Mouse (Mus musculus): ENCODE data around the gene Slc2a10. TPM values are rescaled to one million over a fixed set of nuclear protein-coding genes. Genes with fewer than 3 reads are reported as not detected.

Gene Slc2a10
- polyA plus RNA-seq, 1 experiment from 2014 or later = 0.34 TPM

DNA sequence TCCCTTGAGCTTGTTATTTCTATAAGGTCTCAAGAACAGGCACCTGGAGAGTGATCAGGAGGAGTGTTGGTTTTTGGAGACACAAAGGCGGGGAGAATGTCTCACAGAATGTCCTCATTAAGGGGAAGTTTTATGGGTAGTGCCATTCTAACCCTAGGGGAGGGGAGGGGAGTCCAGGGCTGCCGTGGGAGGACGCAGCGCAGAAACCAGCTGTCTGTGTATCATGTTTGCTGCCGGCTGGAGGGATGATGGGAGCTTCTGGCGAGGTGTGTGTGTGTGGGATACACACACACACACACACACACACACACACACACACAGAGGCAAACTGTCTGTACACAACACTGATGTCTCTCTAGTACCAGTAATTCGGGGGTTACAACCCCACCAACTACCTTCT lies 8.8 kb downstream of the Slc2a10 start:
- 49% methylated on average over 7 of the region's 7 CpGs for WGBS (ENCODE audit: insufficient replicate concordance)
- TF ChIP-seq EP300 (IDR thresholded peaks at IDR 0.05; ENCODE audit: low read depth) (no peak), CTCF (IDR thresholded peaks at IDR 0.05; ENCODE audit: low read depth) (no peak)
- Histone ChIP-seq H3K9ac (replicated peaks) (no peak overlapping the region), H3K4me1 (ENCODE audit: insufficient read depth) (no peaks in the 10 kb centered on the region), H3K4me3 (ENCODE audit: low read depth, low read length) (no peak overlapping the region), H3K9me3 (ENCODE audit: low read length) (no peaks in the 10 kb centered on the region), H3K27me3 (ENCODE audit: insufficient read depth, low read length) (no peaks in the 10 kb centered on the region), H3K27ac (ENCODE audit: low read depth) (no peak overlapping the region), H3K4me2 (ENCODE audit: low read depth, low read length) (no peak overlapping the region), H3K36me3 (replicated peaks; ENCODE audit: insufficient read depth, low read length) (no peaks in the 10 kb centered on the region)
- DNase-seq (no peak), ATAC-seq (no peak)

DNA sequence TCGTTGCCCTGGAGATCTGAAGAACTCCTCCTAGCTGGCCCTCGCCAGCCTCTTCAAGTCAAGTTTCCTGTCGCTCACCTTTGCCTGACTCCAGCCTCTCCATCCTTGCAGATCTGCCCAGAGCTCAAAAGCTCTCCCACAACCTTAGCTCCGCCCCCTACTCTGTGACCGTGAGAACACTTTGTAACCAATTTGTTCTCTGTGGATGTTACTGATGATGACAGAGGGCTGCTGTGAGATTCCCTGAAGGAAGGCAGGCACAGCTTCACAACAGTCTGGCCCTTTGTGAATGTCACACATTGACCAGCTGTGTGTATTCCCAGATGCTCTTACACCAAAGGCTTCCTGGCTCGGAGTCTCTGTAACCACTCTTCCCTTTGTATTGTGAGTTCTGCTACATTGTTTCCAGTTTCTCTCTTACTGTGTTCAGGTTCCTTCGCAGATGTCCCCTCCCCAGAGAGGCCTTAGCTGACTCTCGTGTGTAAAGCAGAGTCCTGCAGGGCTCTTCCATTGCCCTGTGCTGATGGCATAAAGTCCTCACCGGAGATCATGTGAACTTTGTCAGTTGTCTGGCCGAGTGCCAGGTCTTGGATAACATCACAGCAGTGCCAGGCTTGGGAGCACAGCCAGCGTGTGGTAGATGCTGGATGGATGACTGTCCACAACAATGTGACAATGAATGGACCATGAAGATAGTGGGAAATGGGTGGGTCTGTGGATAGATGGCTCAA lies 9.4 kb downstream of the Slc2a10 start:
- H3K4me2 ChIP-seq (ENCODE audit: low read depth, low read length) = no peak overlapping the region
- H3K9me3 ChIP-seq (ENCODE audit: low read length) = no peaks in the 10 kb centered on the region
- TF ChIP-seq CTCF (IDR thresholded peaks at IDR 0.05; ENCODE audit: low read depth) (no peak), EP300 (IDR thresholded peaks at IDR 0.05; ENCODE audit: low read depth) (no peak)
- ATAC-seq = peak; percentile 67
- no peak overlapping the region for H3K27ac ChIP-seq (ENCODE audit: low read depth)
- H3K4me3 ChIP-seq (ENCODE audit: low read depth, low read length) = no peak overlapping the region
- no peaks in the 10 kb centered on the region for H3K27me3 ChIP-seq (ENCODE audit: insufficient read depth, low read length)
- no peak overlapping the region for H3K9ac ChIP-seq (replicated peaks)
- no peaks in the 10 kb centered on the region for H3K36me3 ChIP-seq (replicated peaks; ENCODE audit: insufficient read depth, low read length)
- peak; percentile 73 for DNase-seq
- no peaks in the 10 kb centered on the region for H3K4me1 ChIP-seq (ENCODE audit: insufficient read depth)
- 40% methylated on average over 11 of the region's 11 CpGs for WGBS (ENCODE audit: insufficient replicate concordance)

DNA sequence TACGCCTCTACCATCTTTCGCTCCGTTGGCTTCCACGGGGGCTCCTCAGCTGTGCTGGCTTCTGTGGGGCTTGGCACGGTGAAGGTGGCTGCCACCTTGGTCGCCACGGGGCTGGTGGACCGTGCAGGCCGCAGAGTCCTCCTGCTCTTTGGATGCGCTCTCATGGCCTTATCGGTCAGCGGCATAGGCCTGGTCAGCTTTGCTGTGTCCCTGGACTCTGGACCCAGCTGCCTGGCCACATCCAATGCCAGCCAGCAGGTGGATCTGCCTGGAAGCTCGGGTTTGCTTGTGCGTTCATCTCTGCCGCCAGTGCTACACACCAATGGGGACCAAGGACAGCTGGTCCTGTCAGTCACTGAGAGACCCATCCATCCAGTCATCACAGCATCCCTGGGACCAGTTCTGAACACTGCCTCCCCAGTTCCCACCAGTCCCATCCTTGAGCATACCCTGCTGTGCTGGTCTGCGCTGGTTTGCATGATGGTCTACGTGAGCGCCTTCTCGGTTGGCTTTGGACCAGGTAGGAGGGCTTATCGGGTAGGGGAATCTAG lies 11.7 kb downstream of the Slc2a10 start:
- DNase-seq (no peak), ATAC-seq (0 out of 2 replicates have a peak, but pooled peaks have one; percentile 13)
- Histone ChIP-seq H3K9me3 (ENCODE audit: low read length) (no peaks in the 10 kb centered on the region), H3K36me3 (replicated peaks; ENCODE audit: insufficient read depth, low read length) (no peaks in the 10 kb centered on the region), H3K4me2 (ENCODE audit: low read depth, low read length) (no peak overlapping the region), H3K27ac (ENCODE audit: low read depth) (no peak overlapping the region), H3K27me3 (ENCODE audit: insufficient read depth, low read length) (no peaks in the 10 kb centered on the region), H3K9ac (replicated peaks) (no peak overlapping the region), H3K4me1 (ENCODE audit: insufficient read depth) (no peaks in the 10 kb centered on the region), H3K4me3 (ENCODE audit: low read depth, low read length) (no peak overlapping the region)
- WGBS (ENCODE audit: insufficient replicate concordance) = 83% methylated on average over 20 of the region's 20 CpGs
- TF ChIP-seq CTCF (IDR thresholded peaks at IDR 0.05; ENCODE audit: low read depth) = no peak
- TF ChIP-seq EP300 (IDR thresholded peaks at IDR 0.05; ENCODE audit: low read depth) = no peak

DNA sequence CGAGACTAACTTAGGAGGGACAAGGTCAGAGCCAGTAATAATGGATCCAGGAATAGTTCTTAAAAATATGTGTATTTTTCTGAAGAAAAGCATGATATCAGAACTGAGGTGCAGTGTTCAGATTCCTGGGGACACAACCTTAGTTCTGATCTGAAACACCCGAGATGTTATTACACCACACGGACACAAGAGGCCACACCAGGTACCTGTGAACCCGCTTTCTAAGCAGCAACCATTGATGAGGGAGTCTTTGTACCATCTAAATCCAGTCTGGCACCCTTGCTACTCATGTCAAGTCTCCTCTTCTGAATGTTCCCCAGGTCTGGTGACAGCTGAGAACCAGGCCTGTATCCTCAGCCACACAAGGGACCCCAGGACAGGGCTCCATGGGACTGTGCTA lies 22.0 kb downstream of the Slc2a10 start:
- H3K27me3 ChIP-seq (ENCODE audit: insufficient read depth, low read length) = 0 out of 2 replicates have a peak, but pooled peaks cover 3% of the 10 kb centered on the region
- ATAC-seq = no peak
- no peaks in the 10 kb centered on the region for H3K9me3 ChIP-seq (ENCODE audit: low read length)
- H3K4me1 ChIP-seq (ENCODE audit: insufficient read depth) = no peaks in the 10 kb centered on the region
- no peak for DNase-seq
- WGBS (ENCODE audit: insufficient replicate concordance) = 40% methylated on average over 4 of the region's 4 CpGs
- H3K4me3 ChIP-seq (ENCODE audit: low read depth, low read length) = no peak overlapping the region
- H3K36me3 ChIP-seq (replicated peaks; ENCODE audit: insufficient read depth, low read length) = no peaks in the 10 kb centered on the region
- no peak overlapping the region for H3K9ac ChIP-seq (replicated peaks)
- TF ChIP-seq EP300 (IDR thresholded peaks at IDR 0.05; ENCODE audit: low read depth) (no peak), CTCF (IDR thresholded peaks at IDR 0.05; ENCODE audit: low read depth) (no peak)
- H3K27ac ChIP-seq (ENCODE audit: low read depth) = no peak overlapping the region
- H3K4me2 ChIP-seq (ENCODE audit: low read depth, low read length) = no peak overlapping the region

DNA sequence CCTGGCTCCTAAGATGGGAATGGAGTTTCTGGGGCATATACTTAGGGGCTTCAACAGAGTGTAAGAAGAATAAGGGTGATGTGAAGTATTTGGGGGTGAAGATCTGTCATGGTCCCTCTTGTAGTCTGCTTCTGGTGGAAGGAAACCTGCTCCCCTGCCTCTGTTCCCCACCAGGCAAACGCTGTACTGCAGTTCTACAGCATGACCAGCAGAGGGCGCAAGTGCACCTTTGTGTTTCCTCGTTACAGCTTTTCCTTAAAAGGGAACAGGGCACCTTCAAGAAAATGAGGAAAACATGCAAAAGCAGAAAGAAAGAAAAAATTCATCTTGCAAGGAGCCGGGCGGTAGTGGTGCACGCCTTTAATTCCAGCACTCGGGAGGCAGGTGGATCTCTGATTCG lies 25.5 kb downstream of the Slc2a10 start:
- no peak overlapping the region for H3K27ac ChIP-seq (ENCODE audit: low read depth)
- H3K4me3 ChIP-seq (ENCODE audit: low read depth, low read length) = no peak overlapping the region
- no peak for TF ChIP-seq EP300 (IDR thresholded peaks at IDR 0.05; ENCODE audit: low read depth)
- peak; percentile 95 for TF ChIP-seq CTCF (IDR thresholded peaks at IDR 0.05; ENCODE audit: low read depth)
- H3K9ac ChIP-seq (replicated peaks) = no peak overlapping the region
- DNase-seq (peak; percentile 65), ATAC-seq (no peak)
- no peaks in the 10 kb centered on the region for H3K4me1 ChIP-seq (ENCODE audit: insufficient read depth)
- no peaks in the 10 kb centered on the region for H3K9me3 ChIP-seq (ENCODE audit: low read length)
- H3K36me3 ChIP-seq (replicated peaks; ENCODE audit: insufficient read depth, low read length) = no peaks in the 10 kb centered on the region
- H3K4me2 ChIP-seq (ENCODE audit: low read depth, low read length) = no peak overlapping the region
- 16% methylated on average over 8 of the region's 8 CpGs for WGBS (ENCODE audit: insufficient replicate concordance)
- H3K27me3 ChIP-seq (ENCODE audit: insufficient read depth, low read length) = 0 out of 2 replicates have a peak, but pooled peaks cover 3% of the 10 kb centered on the region

DNA sequence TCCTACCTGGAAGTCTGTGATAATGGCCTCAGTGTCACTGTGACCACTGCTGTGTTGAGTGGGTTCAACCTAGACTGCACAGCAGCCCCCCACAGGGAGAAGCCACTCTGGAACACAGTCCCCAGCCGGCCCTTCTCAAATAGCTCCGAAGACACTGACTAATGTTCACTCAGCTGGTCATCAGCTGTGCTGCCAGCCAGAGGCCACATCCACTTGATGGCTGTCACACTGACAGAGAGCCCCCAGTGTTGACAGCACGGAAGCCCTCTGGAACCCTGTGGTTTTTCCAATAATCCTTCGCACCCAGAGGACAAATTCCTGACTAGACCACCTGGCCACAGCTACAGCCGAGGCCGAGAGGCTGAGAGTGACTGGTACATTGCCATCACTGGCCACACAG lies 30.2 kb downstream of the Slc2a10 start:
- DNase-seq = no peak
- no peaks in the 10 kb centered on the region for H3K36me3 ChIP-seq (replicated peaks; ENCODE audit: insufficient read depth, low read length)
- 80% methylated on average over 6 of the region's 6 CpGs for WGBS (ENCODE audit: insufficient replicate concordance)

More for the DNA sequence above, 30.2 kb downstream of the Slc2a10 start:
- no peak overlapping the region for H3K27ac ChIP-seq (ENCODE audit: low read depth)
- no peaks in the 10 kb centered on the region for H3K4me1 ChIP-seq (ENCODE audit: insufficient read depth)
- no peaks in the 10 kb centered on the region for H3K27me3 ChIP-seq (ENCODE audit: insufficient read depth, low read length)
- no peaks in the 10 kb centered on the region for H3K9me3 ChIP-seq (ENCODE audit: low read length)
- H3K4me3 ChIP-seq (ENCODE audit: low read depth, low read length) = no peak overlapping the region
- TF ChIP-seq CTCF (IDR thresholded peaks at IDR 0.05; ENCODE audit: low read depth) = no peak
- TF ChIP-seq EP300 (IDR thresholded peaks at IDR 0.05; ENCODE audit: low read depth) = no peak
- ATAC-seq = no peak
- no peak overlapping the region for H3K9ac ChIP-seq (replicated peaks)
- no peak overlapping the region for H3K4me2 ChIP-seq (ENCODE audit: low read depth, low read length)

Measured in liver, postnatal 0 days (tissue).